Mouse (Mus musculus) midbrain, postnatal 0 days (tissue): ENCODE measurements around the gene Neurod4. TPM values are rescaled to one million over a fixed set of nuclear protein-coding genes. Genes with fewer than 3 reads are reported as not detected.

Experiments used
- ATAC-seq: fragments of 200-750 bp; cut with Nextera tagmentation; 2 replicates; pipeline ENCODE4 v1.8.0; 2017; ENCODE audit warnings: moderate number of reproducible peaks, mild to moderate bottlenecking, moderate TSS enrichment, moderate library complexity; ENCODE audit not compliant: low FRiP score
- DNase-seq: peaks from one replicate; pipeline ENCODE4 v3.0.0-alpha.2; 2015; ENCODE audit warnings: low spot score
- H3K27ac ChIP-seq: fragments of 300-500 bp; sonication (generic); 2 replicates; pipeline ENCODE4 v1.5.1; 2014; ENCODE audit warnings: low read depth, mild to moderate bottlenecking, low read length, mixed read lengths
- H3K27me3 ChIP-seq: fragments of 300-500 bp; sonication (generic); 2 replicates; pipeline ENCODE4 v1.6.1; 2014; ENCODE audit warnings: low read length, control low read depth, mixed read lengths; ENCODE audit not compliant: insufficient read depth
- H3K36me3 ChIP-seq: fragments of 300-500 bp; sonication (generic); 2 replicates; pipeline ENCODE4 v1.6.1; 2014; ENCODE audit warnings: low read length, control low read depth, mixed read lengths; ENCODE audit not compliant: insufficient read depth
- H3K4me1 ChIP-seq: fragments of 300-500 bp; sonication (generic); 2 replicates; pipeline ENCODE4 v1.6.1; 2014; ENCODE audit warnings: mild to moderate bottlenecking, control low read depth, antibody characterized with exemption, low read length, mixed read lengths; ENCODE audit not compliant: insufficient read depth
- H3K4me2 ChIP-seq: fragments of 300-500 bp; sonication (generic); 2 replicates; pipeline ENCODE4 v1.6.1; 2014; ENCODE audit warnings: low read depth, mild to moderate bottlenecking, low read length, mixed read lengths; ENCODE audit not compliant: poor library complexity, severe bottlenecking
- H3K4me3 ChIP-seq: fragments of 300-500 bp; sonication (generic); 2 replicates; pipeline ENCODE4 v1.5.1; 2014; ENCODE audit warnings: low read depth, mild to moderate bottlenecking, low read length, moderate library complexity
- H3K9ac ChIP-seq: fragments of 300-500 bp; sonication (generic); replicated peaks from 2 replicates; pipeline ENCODE4 v1.6.1; 2014; ENCODE audit warnings: mild to moderate bottlenecking, low read length, moderate library complexity, mixed read lengths; ENCODE audit not compliant: poor library complexity, severe bottlenecking
- H3K9me3 ChIP-seq: fragments of 300-500 bp; sonication (generic); 2 replicates; pipeline ENCODE4 v1.6.1; 2016; ENCODE audit warnings: low read length, control low read depth
- CTCF ChIP-seq: IDR thresholded peaks from 2 replicates; pipeline ENCODE4 v1.5.1; 2016; ENCODE audit warnings: antibody characterized with exemption, mild to moderate bottlenecking
- whole genome bisulfite sequencing: fragments of 180-500 bp; shearing (Covaris S2); extraction: QIAGEN DNeasy Blood & Tissue Kit; methylation state at CpG from one replicate; pipeline ENCODE4 v1.1.7; 2014; 5-methylcytosine and 5-hydroxymethylcytosine counted together
- polyA plus RNA-seq: library from polyadenylated mRNA; unstranded; fragments of >200 nt; fragmentation: Nextera tagmentation; extraction: Ambion mirVana; gene quantifications from 2 replicates; pipeline ENCODE4 v1.2.1, GENCODE M21; 2015
- total RNA-seq: library from RNA; depleted of rRNA; stranded (reverse); fragments of >200 nt; gene quantifications from 2 replicates; pipeline ENCODE4 v1.2.3, GENCODE M21; 2014

The Neurod4 gene
- total and polyA plus RNA-seq, 2 experiments from 2014 or later: 0.52 to 0.77 TPM

- TF ChIP-seq CTCF: no peak
- Histone ChIP-seq H3K4me3 (no peak overlapping the region), H3K27ac (no peak overlapping the region), H3K9ac (no peak overlapping the region), H3K4me1 (no peaks in the 10 kb centered on the region), H3K4me2 (no peak overlapping the region), H3K27me3 (no peaks in the 10 kb centered on the region), H3K36me3 (no peaks in the 10 kb centered on the region), H3K9me3 (no peaks in the 10 kb centered on the region)
- DNase-seq: no peak
- ATAC-seq: no peak
- 9% methylated on average over 3 of the region's 3 CpGs for WGBS
Observed at GRCm38 (mm10) chr10:130293741-130294408, 13.8 kb upstream of the Neurod4 start.

DNA sequence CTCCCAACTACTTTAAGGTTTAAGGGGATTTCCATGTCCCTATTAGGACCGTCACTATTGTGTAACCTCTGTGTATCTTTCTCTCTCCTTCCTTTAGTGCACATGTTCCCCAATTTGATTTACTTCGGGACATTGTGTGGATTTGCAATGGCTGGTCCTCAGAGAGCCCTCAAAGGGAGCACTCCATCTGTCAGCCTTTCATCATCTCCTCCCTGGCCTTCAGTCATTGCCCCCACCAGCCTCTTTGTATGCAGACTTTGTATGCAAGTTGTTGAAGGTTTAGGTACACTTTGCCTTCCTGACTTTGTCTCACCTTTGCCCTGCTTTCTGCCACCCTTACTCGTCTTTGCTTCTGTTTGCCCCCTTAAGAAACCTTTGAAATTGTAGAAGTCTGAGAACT, 8.0 kb upstream of the Neurod4 start:
- WGBS: 52% methylated on average over 3 of the region's 3 CpGs
- no peak overlapping the region for H3K4me3 ChIP-seq
- ATAC-seq: no peak

GRCm38 (mm10) chr10:130287201-130287600, 7.2 kb upstream of the Neurod4 start:
- ATAC-seq: no peak
- Histone ChIP-seq H3K4me2 (no peak overlapping the region), H3K9ac (no peak overlapping the region), H3K27me3 (no peaks in the 10 kb centered on the region), H3K9me3 (no peaks in the 10 kb centered on the region), H3K36me3 (no peaks in the 10 kb centered on the region), H3K27ac (no peak overlapping the region), H3K4me1 (no peaks in the 10 kb centered on the region), H3K4me3 (no peak overlapping the region)
- no peak for DNase-seq
- TF ChIP-seq CTCF: no peak
- 44% methylated on average over 1 of the region's 1 CpGs for WGBS

More for the DNA sequence above, 8.0 kb upstream of the Neurod4 start:
- no peak for TF ChIP-seq CTCF
- H3K27ac ChIP-seq: no peak overlapping the region
- H3K4me2 ChIP-seq: no peak overlapping the region
- H3K36me3 ChIP-seq: no peaks in the 10 kb centered on the region
- no peak for DNase-seq
- H3K9ac ChIP-seq: no peak overlapping the region
- no peaks in the 10 kb centered on the region for H3K27me3 ChIP-seq
- no peaks in the 10 kb centered on the region for H3K9me3 ChIP-seq
- no peaks in the 10 kb centered on the region for H3K4me1 ChIP-seq

GRCm38 (mm10) chr10:130281982-130282449, 2.0 kb upstream of the Neurod4 start:
- no peaks in the 10 kb centered on the region for H3K36me3 ChIP-seq
- no peak for TF ChIP-seq CTCF
- no peak overlapping the region for H3K4me2 ChIP-seq
- WGBS: 16% methylated on average over 1 of the region's 1 CpGs
- H3K4me3 ChIP-seq: no peak overlapping the region
- no peaks in the 10 kb centered on the region for H3K9me3 ChIP-seq
- H3K27ac ChIP-seq: no peak overlapping the region
- no peaks in the 10 kb centered on the region for H3K27me3 ChIP-seq
- DNase-seq (peak; percentile 32), ATAC-seq (no peak)
- no peaks in the 10 kb centered on the region for H3K4me1 ChIP-seq
- H3K9ac ChIP-seq: no peak overlapping the region

GRCm38 (mm10) chr10:130276496-130276895, 3.5 kb downstream of the Neurod4 start:
- Histone ChIP-seq H3K9me3 (no peaks in the 10 kb centered on the region), H3K27me3 (no peaks in the 10 kb centered on the region), H3K4me3 (no peak overlapping the region), H3K9ac (no peak overlapping the region), H3K27ac (no peak overlapping the region), H3K4me2 (no peak overlapping the region), H3K36me3 (no peaks in the 10 kb centered on the region), H3K4me1 (no peaks in the 10 kb centered on the region)
- ATAC-seq: no peak
- no peak for TF ChIP-seq CTCF
- DNase-seq: no peak
- WGBS: 81% methylated on average over 2 of the region's 2 CpGs

DNA sequence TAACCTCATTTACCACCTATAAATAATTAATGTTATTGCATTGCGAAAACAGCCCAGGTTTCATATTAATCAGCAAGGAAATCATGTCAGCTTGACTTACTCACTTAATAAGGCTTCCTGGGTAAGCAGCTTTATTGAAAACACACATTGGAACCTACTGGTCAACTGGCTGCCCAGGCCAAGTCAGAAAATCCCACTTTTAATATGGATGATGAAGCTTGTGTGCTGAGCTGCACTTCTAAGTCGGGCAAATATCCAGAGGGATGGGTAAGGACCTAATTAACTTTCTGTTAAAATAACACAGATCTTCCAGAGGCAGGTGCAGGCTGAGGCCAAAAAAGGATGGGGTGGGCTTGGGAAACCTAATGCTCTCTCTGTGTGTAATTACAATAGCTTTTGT, 4.3 kb downstream of the Neurod4 start:
- H3K4me1 ChIP-seq: no peaks in the 10 kb centered on the region
- H3K27me3 ChIP-seq: no peaks in the 10 kb centered on the region
- no peak overlapping the region for H3K4me2 ChIP-seq
- H3K4me3 ChIP-seq: no peak overlapping the region
- DNase-seq (peak; percentile 13), ATAC-seq (no peak)
- 45% methylated on average over 2 of the region's 2 CpGs for WGBS
- no peaks in the 10 kb centered on the region for H3K9me3 ChIP-seq
- no peak for TF ChIP-seq CTCF
- no peak overlapping the region for H3K27ac ChIP-seq
- no peaks in the 10 kb centered on the region for H3K36me3 ChIP-seq
- no peak overlapping the region for H3K9ac ChIP-seq
